Mouse (Mus musculus) adrenal gland (tissue): Measurements from ENCODE around the gene Csdc2.

ENCODE experiments used
- intact Hi-C: fragments of 180-260 bp; cut with DNase I; formaldehyde crosslinking; loops from one replicate; pipeline ENCODE4 v1.15.1; 2025

Gene Csdc2

GRCm38 (mm10) chr15:81987646-81988045 is 51.1 kb downstream of the Csdc2 start, which contains the start of gene Xrcc6:
Gene Xrcc6 (plus strand): TSS chr15:81987835.
- intact Hi-C loops = loop anchor here (2.0 kb wide), 1 partner anchor 27 kb away; the partner anchor contains the start of gene Pmm1

- intact Hi-C loops = loop anchor here (1.0 to 2.0 kb wide), 2 partner anchors 29 to 51 kb away; partner anchors contain the start of gene Pmm1
Measured at GRCm38 (mm10) chr15:81989371-81990062, 53.0 kb downstream of the Csdc2 start.

GRCm38 (mm10) chr15:81990549-81990948 is 54.0 kb downstream of the Csdc2 start:
- intact Hi-C loops = no loop called here

GRCm38 (mm10) chr15:81993992-81994391 is 57.4 kb downstream of the Csdc2 start:
- intact Hi-C loops = no loop called here
